Mouse (Mus musculus): Measurements from ENCODE around the gene Ntmt1.

DNA sequence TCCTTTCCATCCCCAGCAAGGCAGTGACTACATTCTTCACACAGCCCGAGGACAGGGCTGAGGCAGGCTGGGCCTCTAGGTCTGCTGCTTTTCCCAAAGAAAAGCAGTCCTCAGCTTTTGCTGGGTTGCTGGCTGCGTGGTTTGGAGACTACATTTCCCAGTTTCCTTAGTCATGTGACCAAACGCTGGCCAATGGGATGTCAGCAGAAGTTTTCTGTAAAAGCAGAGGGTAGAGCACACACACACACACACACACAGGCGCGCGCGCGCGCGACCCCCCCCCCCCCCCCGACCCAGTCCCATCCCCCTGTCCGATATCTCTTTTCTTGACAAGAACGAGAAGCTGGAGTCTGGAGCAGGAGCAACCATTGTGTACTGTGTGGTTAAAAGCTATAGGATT is 24.3 kb upstream of the Ntmt1 start:
- no peak for TF ChIP-seq POLR2A (IDR thresholded peaks at IDR 0.05; ENCODE audit: low read depth, low read length)
- no peak for TF ChIP-seq CTCF (IDR thresholded peaks at IDR 0.05; ENCODE audit: extremely low read depth, insufficient read length, insufficient replicate concordance, low read depth, low read length)
